Mouse (Mus musculus): ENCODE results near the gene Rbm20.

Rbm20 gene

DNA sequence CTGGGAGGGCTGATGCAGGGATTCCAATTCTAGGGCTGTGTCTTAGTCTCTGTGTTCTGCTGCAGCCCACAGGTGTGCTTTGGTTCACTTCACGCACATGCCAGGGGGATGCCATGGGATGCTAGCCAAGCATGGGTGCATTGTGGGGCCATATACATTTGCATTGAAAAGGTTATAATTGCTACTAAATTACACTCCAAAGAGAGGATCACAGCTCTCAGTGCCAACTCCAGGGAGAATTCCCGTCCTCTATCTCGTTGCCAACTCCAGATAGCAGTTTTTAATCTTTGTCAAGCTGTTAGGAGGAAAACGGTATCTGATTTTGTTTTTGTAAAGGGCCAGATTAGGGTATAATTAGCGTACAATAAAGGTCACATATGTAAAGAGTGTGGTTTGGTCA lies 178.7 kb downstream of the Rbm20 start:
- no peaks in the 10 kb centered on the region for H3K36me3 ChIP-seq (ENCODE audit: control insufficient read depth, insufficient read depth, low read length, poor library complexity, severe bottlenecking)
- no peak for DNase-seq (ENCODE audit: low read depth, low spot score)
- H3K27me3 ChIP-seq (ENCODE audit: control insufficient read depth, insufficient read depth, low read length, poor library complexity, severe bottlenecking), result no peaks in the 10 kb centered on the region

DNA sequence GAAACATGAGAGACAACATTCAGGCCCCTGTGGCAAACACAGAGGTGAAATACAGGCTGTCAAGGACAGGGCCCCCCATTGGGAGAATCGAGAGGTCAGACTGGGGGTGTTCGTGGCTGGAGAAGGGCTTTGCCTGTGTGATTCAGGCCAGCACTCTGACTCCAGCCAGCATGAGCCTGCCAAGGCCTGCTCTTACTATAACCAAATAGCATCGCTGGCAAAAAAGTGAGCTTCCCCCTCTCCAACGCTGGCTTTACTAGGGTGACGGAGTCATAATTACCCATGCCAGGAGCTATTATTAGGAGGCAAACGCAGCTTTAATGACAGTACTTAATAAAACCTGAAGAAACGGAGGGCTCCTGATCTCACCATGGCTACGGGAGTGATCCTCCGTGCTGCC lies 179.7 kb downstream of the Rbm20 start:
- no peaks in the 10 kb centered on the region for H3K36me3 ChIP-seq (ENCODE audit: control insufficient read depth, insufficient read depth, low read length, poor library complexity, severe bottlenecking)
- no peaks in the 10 kb centered on the region for H3K27me3 ChIP-seq (ENCODE audit: control insufficient read depth, insufficient read depth, low read length, poor library complexity, severe bottlenecking)

GRCm38 (mm10) chr19:53857962-53858361 lies 180.9 kb downstream of the Rbm20 start:
- H3K27me3 ChIP-seq (ENCODE audit: control insufficient read depth, insufficient read depth, low read length, poor library complexity, severe bottlenecking), result no peaks in the 10 kb centered on the region
- no peak for DNase-seq (ENCODE audit: low read depth, low spot score)
- H3K36me3 ChIP-seq (ENCODE audit: control insufficient read depth, insufficient read depth, low read length, poor library complexity, severe bottlenecking), result no peaks in the 10 kb centered on the region

More for the DNA sequence above, 179.7 kb downstream of the Rbm20 start:
- no peak for DNase-seq (ENCODE audit: low read depth, low spot score)

DNA sequence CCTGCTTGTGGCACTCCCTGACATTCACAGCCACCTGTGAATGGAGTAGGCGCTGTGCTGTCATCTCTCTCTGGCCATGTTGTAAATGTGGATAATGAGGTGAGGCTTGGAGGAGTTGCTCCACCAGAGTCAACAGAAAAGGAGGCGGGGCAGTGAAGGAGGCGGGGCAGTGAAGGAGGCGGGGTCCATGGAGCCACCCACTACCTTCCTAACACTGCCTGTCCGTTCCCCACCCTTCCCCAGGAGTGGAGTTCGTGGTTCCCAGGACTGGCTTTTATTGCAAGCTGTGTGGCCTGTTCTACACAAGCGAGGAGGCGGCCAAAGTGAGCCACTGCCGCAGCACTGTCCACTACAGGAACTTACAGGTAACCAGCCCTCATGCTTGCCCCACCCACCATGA lies 182.0 kb downstream of the Rbm20 start:
- Histone ChIP-seq H3K36me3 (ENCODE audit: control insufficient read depth, insufficient read depth, low read length, poor library complexity, severe bottlenecking) (no peaks in the 10 kb centered on the region), H3K27me3 (ENCODE audit: control insufficient read depth, insufficient read depth, low read length, poor library complexity, severe bottlenecking) (no peaks in the 10 kb centered on the region)
- no peak for DNase-seq (ENCODE audit: low read depth, low spot score)

GRCm38 (mm10) chr19:53859593-53859992 lies 182.5 kb downstream of the Rbm20 start:
- no peaks in the 10 kb centered on the region for H3K36me3 ChIP-seq (ENCODE audit: control insufficient read depth, insufficient read depth, low read length, poor library complexity, severe bottlenecking)
- H3K27me3 ChIP-seq (ENCODE audit: control insufficient read depth, insufficient read depth, low read length, poor library complexity, severe bottlenecking), result no peaks in the 10 kb centered on the region
- no peak for DNase-seq (ENCODE audit: low read depth, low spot score)

GRCm38 (mm10) chr19:53861346-53861745 lies 184.2 kb downstream of the Rbm20 start:
- DNase-seq (ENCODE audit: low read depth, low spot score), result no peak
- Histone ChIP-seq H3K27me3 (ENCODE audit: control insufficient read depth, insufficient read depth, low read length, poor library complexity, severe bottlenecking) (no peaks in the 10 kb centered on the region), H3K36me3 (ENCODE audit: control insufficient read depth, insufficient read depth, low read length, poor library complexity, severe bottlenecking) (no peaks in the 10 kb centered on the region)

- no peaks in the 10 kb centered on the region for H3K36me3 ChIP-seq (ENCODE audit: control insufficient read depth, insufficient read depth, low read length, poor library complexity, severe bottlenecking)
- no peaks in the 10 kb centered on the region for H3K27me3 ChIP-seq (ENCODE audit: control insufficient read depth, insufficient read depth, low read length, poor library complexity, severe bottlenecking)
- no peak for DNase-seq (ENCODE audit: low read depth, low spot score)
These were observed 185.6 kb downstream of the Rbm20 start for GRCm38 (mm10) chr19:53862573-53863246.

DNA sequence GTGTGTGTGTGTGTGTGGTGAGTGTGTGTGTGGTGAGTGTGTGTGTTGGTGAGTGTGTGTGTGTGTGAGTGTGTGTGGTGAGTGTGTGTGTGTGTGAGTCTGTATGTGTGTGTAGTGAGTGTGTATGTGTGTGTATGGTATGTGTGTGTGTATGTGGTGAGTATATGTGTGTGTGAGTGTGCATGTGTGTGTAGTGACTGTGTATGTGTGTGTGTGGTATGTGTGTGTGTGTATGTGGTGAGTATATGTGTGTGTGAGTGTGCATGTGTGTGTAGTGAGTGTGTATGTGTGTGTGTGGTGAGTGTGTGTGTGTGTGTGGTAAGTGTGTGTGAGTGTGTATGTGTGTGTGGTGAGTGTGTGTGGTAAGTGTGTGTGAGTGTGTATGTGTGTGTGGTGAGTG lies 190.1 kb downstream of the Rbm20 start:
- no peaks in the 10 kb centered on the region for H3K27me3 ChIP-seq (ENCODE audit: control insufficient read depth, insufficient read depth, low read length, poor library complexity, severe bottlenecking)
- DNase-seq (ENCODE audit: low read depth, low spot score), result no peak
- H3K36me3 ChIP-seq (ENCODE audit: control insufficient read depth, insufficient read depth, low read length, poor library complexity, severe bottlenecking), result no peaks in the 10 kb centered on the region

DNA sequence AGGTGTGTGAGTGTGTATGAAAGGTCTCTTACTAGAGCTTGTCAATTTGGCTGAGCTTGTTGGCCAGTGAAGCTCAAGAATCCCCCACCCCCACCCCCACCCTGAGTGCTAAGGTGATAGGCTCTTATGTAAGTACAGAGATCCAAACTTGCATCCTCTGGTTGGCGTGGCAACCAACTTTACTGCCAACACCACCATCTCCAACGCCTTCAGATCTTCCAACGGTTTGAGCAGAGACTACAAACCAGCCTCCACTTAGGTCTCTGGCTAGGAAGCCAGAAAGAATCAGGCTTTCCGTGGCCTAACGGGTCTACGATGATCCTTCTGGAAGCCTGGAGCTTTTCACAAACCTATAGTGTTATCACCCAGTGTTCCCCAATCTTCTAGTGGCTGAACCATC lies 191.0 kb downstream of the Rbm20 start:
- Histone ChIP-seq H3K36me3 (ENCODE audit: control insufficient read depth, insufficient read depth, low read length, poor library complexity, severe bottlenecking) (no peaks in the 10 kb centered on the region), H3K27me3 (ENCODE audit: control insufficient read depth, insufficient read depth, low read length, poor library complexity, severe bottlenecking) (no peaks in the 10 kb centered on the region)
- no peak for DNase-seq (ENCODE audit: low read depth, low spot score)

DNA sequence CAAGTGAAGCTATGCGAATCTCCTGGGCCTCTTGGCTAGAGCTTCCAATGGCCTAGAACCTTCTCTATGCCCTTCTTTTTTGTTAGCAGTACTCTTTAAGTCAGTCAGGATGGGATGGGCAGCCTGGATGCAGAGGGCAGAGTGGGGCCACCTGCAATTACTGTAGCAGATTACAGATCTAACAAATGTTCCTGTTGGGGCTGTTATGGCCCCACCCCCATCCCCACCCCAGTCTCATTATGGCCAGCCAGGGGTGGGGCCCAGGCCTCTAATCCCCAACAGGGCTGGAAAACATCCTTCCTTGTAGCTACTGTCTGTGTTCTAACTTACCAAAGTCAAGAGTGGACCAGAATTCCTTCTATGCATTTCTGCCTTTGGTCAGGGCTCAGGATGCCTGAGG lies 191.7 kb downstream of the Rbm20 start:
- DNase-seq (ENCODE audit: low read depth, low spot score), result no peak
- H3K36me3 ChIP-seq (ENCODE audit: control insufficient read depth, insufficient read depth, low read length, poor library complexity, severe bottlenecking), result no peaks in the 10 kb centered on the region
- no peaks in the 10 kb centered on the region for H3K27me3 ChIP-seq (ENCODE audit: control insufficient read depth, insufficient read depth, low read length, poor library complexity, severe bottlenecking)

DNA sequence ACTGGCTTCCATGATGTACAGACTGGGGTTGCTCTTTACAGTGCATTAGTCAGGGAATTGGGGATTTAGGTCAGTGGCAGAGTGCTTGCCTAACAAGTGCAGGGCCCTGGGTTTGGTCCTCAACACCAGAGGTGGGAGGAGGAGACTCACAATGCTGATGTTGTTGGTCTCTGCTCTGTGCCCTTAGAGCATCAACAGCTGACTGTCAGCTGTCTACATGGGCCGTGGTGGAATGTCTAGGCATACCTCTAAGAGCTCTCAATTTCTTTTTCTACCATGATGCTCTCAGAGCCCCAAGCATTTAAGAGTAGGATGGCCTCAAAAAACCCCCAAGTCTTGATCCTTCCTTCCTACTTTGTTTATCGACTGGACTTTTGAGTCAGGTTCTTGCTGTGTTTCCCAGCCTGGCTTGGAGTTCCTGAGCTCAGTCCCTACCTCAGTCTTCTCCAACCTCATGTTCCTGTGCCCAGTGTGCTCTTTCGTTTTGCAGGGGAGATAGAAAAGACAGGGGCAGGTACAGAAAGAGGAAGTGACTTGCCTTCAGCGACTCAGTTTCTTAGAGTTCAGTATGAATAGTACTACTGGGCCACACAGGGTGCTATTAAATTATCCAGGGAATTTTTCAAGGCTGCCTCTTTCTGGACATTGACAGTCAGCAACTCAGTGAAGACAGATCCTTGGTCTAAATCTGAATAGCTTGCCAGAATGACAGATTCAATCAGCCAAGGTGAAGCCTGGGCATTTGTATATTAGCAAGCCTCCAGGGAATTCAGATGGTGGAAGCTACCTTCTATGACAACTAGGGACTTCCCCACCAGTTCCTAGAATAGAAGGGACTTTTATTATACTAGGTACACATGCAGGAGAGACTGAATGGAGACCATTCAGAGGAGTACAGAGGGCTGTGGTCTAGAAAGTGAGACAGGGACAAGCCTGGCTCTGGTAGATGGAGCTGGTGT lies 192.6 kb downstream of the Rbm20 start:
- peak; percentile 88 for DNase-seq (ENCODE audit: low read depth, low spot score)
- no peaks in the 10 kb centered on the region for H3K27me3 ChIP-seq (ENCODE audit: control insufficient read depth, insufficient read depth, low read length, poor library complexity, severe bottlenecking)
- no peaks in the 10 kb centered on the region for H3K36me3 ChIP-seq (ENCODE audit: control insufficient read depth, insufficient read depth, low read length, poor library complexity, severe bottlenecking)

- peak; percentile 23 for DNase-seq (ENCODE audit: low read depth, low spot score)
- H3K27me3 ChIP-seq (ENCODE audit: control insufficient read depth, insufficient read depth, low read length, poor library complexity, severe bottlenecking), result no peaks in the 10 kb centered on the region
- H3K36me3 ChIP-seq (ENCODE audit: control insufficient read depth, insufficient read depth, low read length, poor library complexity, severe bottlenecking), result no peaks in the 10 kb centered on the region
These were observed 193.5 kb downstream of the Rbm20 start for GRCm38 (mm10) chr19:53870568-53870967.

GRCm38 (mm10) chr19:53871502-53871901 lies 194.4 kb downstream of the Rbm20 start:
- Histone ChIP-seq H3K27me3 (ENCODE audit: control insufficient read depth, insufficient read depth, low read length, poor library complexity, severe bottlenecking) (no peaks in the 10 kb centered on the region), H3K36me3 (ENCODE audit: control insufficient read depth, insufficient read depth, low read length, poor library complexity, severe bottlenecking) (no peaks in the 10 kb centered on the region)
- peak; percentile 70 for DNase-seq (ENCODE audit: low read depth, low spot score)

DNA sequence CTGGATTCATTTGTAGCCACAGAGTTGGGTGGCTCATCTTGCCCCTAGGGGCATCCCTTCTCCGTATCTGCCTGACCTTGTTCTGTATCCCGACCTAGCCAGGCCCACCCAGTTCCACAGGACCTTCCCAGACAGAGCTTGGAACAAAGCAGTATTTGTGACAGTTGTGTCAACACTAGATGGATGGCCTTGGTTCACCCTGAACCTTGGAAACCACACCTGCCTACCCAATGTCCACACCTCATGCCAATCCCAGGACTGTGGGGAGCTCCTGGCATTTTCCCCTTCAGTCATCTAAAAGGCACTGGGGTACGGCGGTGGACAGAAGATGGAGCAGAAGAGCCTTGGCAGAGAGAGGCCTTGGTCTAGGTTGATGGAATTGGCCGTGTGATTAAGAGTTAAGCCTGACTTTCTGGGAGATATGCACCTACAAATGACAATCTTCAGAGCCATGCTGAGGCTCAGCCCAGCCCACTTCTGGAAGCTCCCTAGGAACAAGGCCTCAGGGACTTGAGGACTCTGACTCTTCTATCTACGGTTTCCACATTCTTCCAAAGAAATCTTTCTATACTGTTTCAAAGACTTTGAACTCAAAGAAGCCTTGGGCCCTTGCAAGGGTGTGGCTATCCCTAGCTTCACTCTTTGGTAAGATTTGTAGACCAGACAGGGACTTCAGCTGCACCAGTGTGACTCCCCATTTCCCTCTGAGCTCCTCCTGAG lies 196.0 kb downstream of the Rbm20 start:
- Histone ChIP-seq H3K36me3 (ENCODE audit: control insufficient read depth, insufficient read depth, low read length, poor library complexity, severe bottlenecking) (no peaks in the 10 kb centered on the region), H3K27me3 (ENCODE audit: control insufficient read depth, insufficient read depth, low read length, poor library complexity, severe bottlenecking) (no peaks in the 10 kb centered on the region)
- DNase-seq (ENCODE audit: low read depth, low spot score), result no peak

DNA sequence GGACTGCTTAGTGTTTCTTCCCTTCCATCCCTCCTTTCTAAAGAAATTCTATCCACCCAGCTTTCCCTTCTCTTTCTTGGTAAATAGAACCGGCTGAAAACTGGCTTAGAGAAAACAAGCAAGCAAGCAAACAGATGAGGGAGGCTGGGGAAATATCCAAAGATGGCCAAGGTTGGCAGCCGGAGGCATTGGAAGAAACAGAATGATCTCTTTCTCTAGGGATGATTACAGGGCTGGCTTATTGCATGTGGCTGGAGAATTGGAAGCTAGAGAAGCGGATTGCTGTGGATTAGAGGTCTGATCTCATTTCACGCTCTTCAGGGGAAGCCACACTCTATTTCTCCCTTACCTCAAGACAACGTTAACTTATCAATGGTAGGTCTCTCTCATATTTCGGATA lies 198.1 kb downstream of the Rbm20 start:
- no peak for DNase-seq (ENCODE audit: low read depth, low spot score)
- Histone ChIP-seq H3K27me3 (ENCODE audit: control insufficient read depth, insufficient read depth, low read length, poor library complexity, severe bottlenecking) (no peaks in the 10 kb centered on the region), H3K36me3 (ENCODE audit: control insufficient read depth, insufficient read depth, low read length, poor library complexity, severe bottlenecking) (no peaks in the 10 kb centered on the region)

Data from splenic B cell, adult 2 months (primary cell).